Mouse (Mus musculus): Measurements from ENCODE around the gene Fam98a. TPM values are rescaled to one million over a fixed set of nuclear protein-coding genes. Genes with fewer than 3 reads are reported as not detected.
A peak's percentile ranks its signal among the peaks of the same experiment; 100 is the strongest.

Fam98a gene
- polyA plus RNA-seq, 2 experiments, result 13.7 to 58.6 TPM

- no peaks in the 10 kb centered on the region for H3K27me3 ChIP-seq (ENCODE audit: control insufficient read depth, insufficient read depth, low read length)
- TF ChIP-seq POLR2A (IDR thresholded peaks at IDR 0.05; ENCODE audit: borderline replicate concordance, extremely low read depth, insufficient read depth, insufficient read length), result no peak
- H3K9me3 ChIP-seq (ENCODE audit: control insufficient read depth, low read length), result no peaks in the 10 kb centered on the region
- ATAC-seq (ENCODE audit: low FRiP score, low read depth) (no peak), DNase-seq (ENCODE audit: low spot score) (no peak)
- WGBS, result 91% methylated on average over 5 of the region's 5 CpGs
- no peak overlapping the region for H3K27ac ChIP-seq (replicated peaks; ENCODE audit: low read depth, low read length)
- H3K4me1 ChIP-seq (ENCODE audit: control insufficient read depth, insufficient read depth, low read length), result no peaks in the 10 kb centered on the region
- no peaks in the 10 kb centered on the region for H3K36me3 ChIP-seq (ENCODE audit: control insufficient read depth, insufficient read depth, low read length)
- no peak overlapping the region for H3K4me2 ChIP-seq (replicated peaks; ENCODE audit: low read depth, low read length, severe bottlenecking)
- no peak overlapping the region for H3K4me3 ChIP-seq (replicated peaks; ENCODE audit: low read length)
- no peak overlapping the region for H3K9ac ChIP-seq (ENCODE audit: low read depth, low read length, severe bottlenecking)
Measured at GRCm38 (mm10) chr17:75509257-75509656, 42.5 kb downstream of the Fam98a start.

GRCm38 (mm10) chr17:75506708-75507641 lies 44.8 kb downstream of the Fam98a start:
- Histone ChIP-seq H3K4me3 (replicated peaks; ENCODE audit: low read length) (no peak overlapping the region), H3K4me2 (replicated peaks; ENCODE audit: low read depth, low read length, severe bottlenecking) (no peak overlapping the region), H3K4me1 (ENCODE audit: control insufficient read depth, insufficient read depth, low read length) (no peaks in the 10 kb centered on the region), H3K27ac (replicated peaks; ENCODE audit: low read depth, low read length) (no peak overlapping the region), H3K9ac (ENCODE audit: low read depth, low read length, severe bottlenecking) (no peak overlapping the region), H3K9me3 (ENCODE audit: control insufficient read depth, low read length) (no peaks in the 10 kb centered on the region), H3K36me3 (ENCODE audit: control insufficient read depth, insufficient read depth, low read length) (no peaks in the 10 kb centered on the region), H3K27me3 (ENCODE audit: control insufficient read depth, insufficient read depth, low read length) (no peaks in the 10 kb centered on the region)
- ATAC-seq (ENCODE audit: low FRiP score, low read depth) (no peak), DNase-seq (ENCODE audit: low spot score) (no peak)
- WGBS, result 76% methylated on average over 10 of the region's 10 CpGs
- no peak for TF ChIP-seq POLR2A (IDR thresholded peaks at IDR 0.05; ENCODE audit: borderline replicate concordance, extremely low read depth, insufficient read depth, insufficient read length)

- 86% methylated on average over 10 of the region's 10 CpGs for WGBS
- DNase-seq (ENCODE audit: low spot score), result peak; percentile 39
Measured at GRCm38 (mm10) chr17:75506097-75506675, 45.6 kb downstream of the Fam98a start.

GRCm38 (mm10) chr17:75505053-75505452 lies 46.7 kb downstream of the Fam98a start:
- ATAC-seq (ENCODE audit: low FRiP score, low read depth), result no peak
- WGBS, result 92% methylated on average over 5 of the region's 5 CpGs
- H3K27me3 ChIP-seq (ENCODE audit: control insufficient read depth, insufficient read depth, low read length), result no peaks in the 10 kb centered on the region

More at GRCm38 (mm10) chr17:75506097-75506675, 45.6 kb downstream of the Fam98a start:
- Histone ChIP-seq H3K27me3 (ENCODE audit: control insufficient read depth, insufficient read depth, low read length) (no peaks in the 10 kb centered on the region), H3K27ac (replicated peaks; ENCODE audit: low read depth, low read length) (no peak overlapping the region), H3K9ac (ENCODE audit: low read depth, low read length, severe bottlenecking) (no peak overlapping the region), H3K4me3 (replicated peaks; ENCODE audit: low read length) (no peak overlapping the region), H3K9me3 (ENCODE audit: control insufficient read depth, low read length) (no peaks in the 10 kb centered on the region), H3K36me3 (ENCODE audit: control insufficient read depth, insufficient read depth, low read length) (no peaks in the 10 kb centered on the region), H3K4me1 (ENCODE audit: control insufficient read depth, insufficient read depth, low read length) (no peaks in the 10 kb centered on the region), H3K4me2 (replicated peaks; ENCODE audit: low read depth, low read length, severe bottlenecking) (no peak overlapping the region)
- ATAC-seq (ENCODE audit: low FRiP score, low read depth), result no peak
- TF ChIP-seq POLR2A (IDR thresholded peaks at IDR 0.05; ENCODE audit: borderline replicate concordance, extremely low read depth, insufficient read depth, insufficient read length), result no peak

GRCm38 (mm10) chr17:75503031-75503430 lies 48.7 kb downstream of the Fam98a start:
- 79% methylated on average over 3 of the region's 3 CpGs for WGBS

More at GRCm38 (mm10) chr17:75505053-75505452, 46.7 kb downstream of the Fam98a start:
- H3K9ac ChIP-seq (ENCODE audit: low read depth, low read length, severe bottlenecking), result no peak overlapping the region
- H3K4me1 ChIP-seq (ENCODE audit: control insufficient read depth, insufficient read depth, low read length), result no peaks in the 10 kb centered on the region
- DNase-seq (ENCODE audit: low spot score), result no peak
- H3K4me2 ChIP-seq (replicated peaks; ENCODE audit: low read depth, low read length, severe bottlenecking), result no peak overlapping the region
- no peak overlapping the region for H3K4me3 ChIP-seq (replicated peaks; ENCODE audit: low read length)
- TF ChIP-seq POLR2A (IDR thresholded peaks at IDR 0.05; ENCODE audit: borderline replicate concordance, extremely low read depth, insufficient read depth, insufficient read length), result no peak
- H3K9me3 ChIP-seq (ENCODE audit: control insufficient read depth, low read length), result no peaks in the 10 kb centered on the region
- no peaks in the 10 kb centered on the region for H3K36me3 ChIP-seq (ENCODE audit: control insufficient read depth, insufficient read depth, low read length)
- H3K27ac ChIP-seq (replicated peaks; ENCODE audit: low read depth, low read length), result no peak overlapping the region

More at GRCm38 (mm10) chr17:75503031-75503430, 48.7 kb downstream of the Fam98a start:
- H3K9ac ChIP-seq (ENCODE audit: low read depth, low read length, severe bottlenecking), result no peak overlapping the region
- no peaks in the 10 kb centered on the region for H3K36me3 ChIP-seq (ENCODE audit: control insufficient read depth, insufficient read depth, low read length)
- no peak overlapping the region for H3K4me3 ChIP-seq (replicated peaks; ENCODE audit: low read length)
- no peaks in the 10 kb centered on the region for H3K4me1 ChIP-seq (ENCODE audit: control insufficient read depth, insufficient read depth, low read length)
- H3K27me3 ChIP-seq (ENCODE audit: control insufficient read depth, insufficient read depth, low read length), result no peaks in the 10 kb centered on the region
- no peaks in the 10 kb centered on the region for H3K9me3 ChIP-seq (ENCODE audit: control insufficient read depth, low read length)
- no peak for TF ChIP-seq POLR2A (IDR thresholded peaks at IDR 0.05; ENCODE audit: borderline replicate concordance, extremely low read depth, insufficient read depth, insufficient read length)
- no peak overlapping the region for H3K27ac ChIP-seq (replicated peaks; ENCODE audit: low read depth, low read length)
- DNase-seq (ENCODE audit: low spot score), result no peak
- H3K4me2 ChIP-seq (replicated peaks; ENCODE audit: low read depth, low read length, severe bottlenecking), result no peak overlapping the region
- ATAC-seq (ENCODE audit: low FRiP score, low read depth), result no peak

Data from limb, embryonic 14.5 days (tissue).